In genomic region chr1:23761502-23762135, GRCm38 (mm10) we compare ENCODE assay signal across 8 mouse cellular contexts. TPM values are rescaled to one million over a fixed set of nuclear protein-coding genes. Genes with fewer than 3 reads are reported as not detected.
DNase-seq lines count a peak whose midpoint lies in the region; ATAC-seq and TF ChIP-seq lines count a peak whose summit lies in the region.

B3gat2 (plus strand) TSS chr1:23761753.

- peak within 1 kb of the TSS; percentile 39 for H3K4me3 ChIP-seq in heart, adult 2 months
- H3K4me3 ChIP-seq in forebrain, embryonic 15.5 days, result peak within 1 kb of the TSS; percentile 91
- H3K4me3 ChIP-seq in limb, embryonic 15.5 days, result peak within 1 kb of the TSS; percentile 57

- intact Hi-C loops in heart, adult 2 months (cut with DNase I), result loop anchor here (2.0 to 5.0 kb wide), 3 partner anchors 31 to 411 kb away; no protein-coding TSS in a partner anchor

- H3K79me2 ChIP-seq in heart, adult 2 months (replicated peaks; ENCODE audit: control insufficient read depth, insufficient read depth, low read length), result no peaks in the 10 kb centered on the region

- no peaks in the 10 kb centered on the region for H3K4me1 ChIP-seq in heart, adult 2 months (ENCODE audit: control insufficient read depth, insufficient read depth, low read length)
- peaks cover 34% of the 10 kb centered on the region for H3K4me1 ChIP-seq in forebrain, embryonic 15.5 days
- peaks cover 25% of the 10 kb centered on the region for H3K4me1 ChIP-seq in limb, embryonic 15.5 days

- DNase-seq in heart, adult 2 months, result no peak
- DNase-seq in heart, adult 9 months (ENCODE audit: low spot score in 2 of 2), result no peak
- peak; percentile 88 for DNase-seq in brain, embryonic 14.5 days (ENCODE audit: low read depth)
- DNase-seq in kidney, adult 8-10 months, result peak; percentile 89 to 92
- DNase-seq in retina, postnatal 7 days (ENCODE audit: low read depth, low spot score), result peak; percentile 23
- no peak for DNase-seq in urinary bladder, postnatal 36 days (ENCODE audit: low spot score in 2 of 2)

- no peak for TF ChIP-seq EP300 in heart, adult 2 months (IDR thresholded peaks at IDR 0.05; ENCODE audit: insufficient read depth, low read depth, low read length)

- no peak within 1 kb of the TSS for H3K27ac ChIP-seq in heart, adult 2 months
- peak within 1 kb of the TSS; percentile 87 for H3K27ac ChIP-seq in forebrain, embryonic 15.5 days (replicated peaks)
- no peak within 1 kb of the TSS for H3K27ac ChIP-seq in limb, embryonic 15.5 days

- no peaks in the 10 kb centered on the region for H3K36me3 ChIP-seq in heart, adult 2 months (ENCODE audit: control insufficient read depth, insufficient read depth, low read length)
- no peaks in the 10 kb centered on the region for H3K36me3 ChIP-seq in forebrain, embryonic 15.5 days
- H3K36me3 ChIP-seq in limb, embryonic 15.5 days, result no peaks in the 10 kb centered on the region

- no peak for TF ChIP-seq POLR2A in heart, adult 2 months (IDR thresholded peaks at IDR 0.05; ENCODE audit: insufficient read depth, low read depth, low read length)
- TF ChIP-seq POLR2A in brain, embryonic 14.5 days (IDR thresholded peaks at IDR 0.05; ENCODE audit: borderline replicate concordance, extremely low read depth, insufficient read depth, insufficient read length, poor library complexity, severe bottlenecking), result no peak

- 2% methylated on average over 32 of the region's 34 CpGs for WGBS in heart, adult 2 months
- WGBS in forebrain, embryonic 15.5 days, result 0% methylated on average over 28 of the region's 34 CpGs
- WGBS in limb, embryonic 15.5 days, result under 1% methylated on average over 34 of the region's 34 CpGs

- peaks cover 12% of the 10 kb centered on the region; the same call in 1 of the 2 replicates for H3K27me3 ChIP-seq in heart, adult 2 months (ENCODE audit: control insufficient read depth, insufficient read depth, low read length)
- H3K27me3 ChIP-seq in forebrain, embryonic 15.5 days, result peaks cover 14% of the 10 kb centered on the region; the same call in 1 of the 2 replicates
- peaks cover 48% of the 10 kb centered on the region for H3K27me3 ChIP-seq in limb, embryonic 15.5 days

- peak; percentile 69 for ATAC-seq in forebrain, embryonic 15.5 days (replicated peaks)
- no peak for ATAC-seq in limb, embryonic 15.5 days (ENCODE audit: insufficient number of reproducible peaks, low FRiP score, low TSS enrichment, low read depth)

- no peak for TF ChIP-seq CTCF in heart, adult 2 months (IDR thresholded peaks at IDR 0.05)
- peak; percentile 20; the same call in 1 of the 2 replicates for TF ChIP-seq CTCF in brain, embryonic 14.5 days (IDR thresholded peaks at IDR 0.05; ENCODE audit: borderline replicate concordance, extremely low read depth, insufficient read depth, insufficient read length)

- H3K9ac ChIP-seq in heart, adult 2 months (ENCODE audit: low read depth, low read length), result no peak within 1 kb of the TSS; the same call in 1 of the 2 replicates
- peak within 1 kb of the TSS; percentile 80 for H3K9ac ChIP-seq in forebrain, embryonic 15.5 days (replicated peaks)
- H3K9ac ChIP-seq in limb, embryonic 15.5 days, result peak within 1 kb of the TSS; percentile 31; the same call in 1 of the 2 replicates

- H3K4me2 ChIP-seq in forebrain, embryonic 15.5 days (replicated peaks), result peak within 1 kb of the TSS; percentile 78
- peak within 1 kb of the TSS; percentile 98 for H3K4me2 ChIP-seq in limb, embryonic 15.5 days

- H3K9me3 ChIP-seq in forebrain, embryonic 15.5 days, result no peaks in the 10 kb centered on the region
- no peaks in the 10 kb centered on the region for H3K9me3 ChIP-seq in limb, embryonic 15.5 days

RNA-seq across cellular contexts. Expression of gene B3gat2, which starts in this region (rescaled TPM):
- total RNA-seq in heart, adult 2 months (2021), result not detected
- polyA plus RNA-seq in heart, adult 2 months (2012; rRNA removed), result not detected in 2 replicates
- 20.4 and 24.5 TPM in 2 replicates for polyA plus RNA-seq in brain, embryonic 14.5 days (2012; rRNA removed)
- 11.0 and 11.3 TPM in 2 replicates for polyA plus RNA-seq in forebrain, embryonic 15.5 days (2015; fragmentation: Nextera tagmentation; extraction: Ambion mirVana)
- polyA plus RNA-seq in limb, embryonic 15.5 days (2015; fragmentation: Nextera tagmentation; extraction: Ambion mirVana), result 0.78 and 0.96 TPM in 2 replicates

Comparison
In these comparisons a context has a peak if more than half of its experiments do, and no peak if none do; other contexts are left out.
1. DNase-seq: peak in brain, embryonic 14.5 days (single experiment), kidney, adult 8-10 months (2 of 2) and retina, postnatal 7 days (single experiment); none in heart, adult 2 months (0 of 2), heart, adult 9 months (0 of 2) and urinary bladder, postnatal 36 days (0 of 2).
2. H3K4me3 ChIP-seq: peak in every context shown above with its lines; median percentile 91 in forebrain, embryonic 15.5 days; 57 in limb, embryonic 15.5 days; 39 in heart, adult 2 months.